Mouse (Mus musculus): ENCODE data around the gene Slc18a2. TPM values are rescaled to one million over a fixed set of nuclear protein-coding genes. Genes with fewer than 3 reads are reported as not detected.
A peak's percentile ranks its signal among the peaks of the same experiment; 100 is the strongest.

Gene Slc18a2
- polyA plus RNA-seq, 1 experiment from 2014 or later, result 4.6 TPM

DNA sequence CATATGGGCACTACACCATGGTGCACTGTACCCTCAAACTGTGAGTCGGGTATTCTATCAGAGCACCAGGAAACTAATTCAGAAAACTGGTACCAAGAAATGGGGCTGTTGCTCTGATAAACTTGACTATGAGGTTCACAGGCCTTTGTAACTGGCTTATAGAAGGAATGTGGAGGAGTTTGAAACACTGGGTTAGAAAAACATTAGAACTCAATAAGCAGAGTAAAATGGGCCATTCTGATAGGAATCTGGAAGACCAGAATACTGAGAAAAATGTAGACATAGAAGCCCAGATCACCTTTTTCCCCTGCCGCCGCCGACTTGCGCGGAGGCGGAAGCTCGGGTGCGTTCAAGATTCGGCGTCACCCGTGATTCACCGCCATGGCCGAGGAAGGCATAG lies 61.3 kb downstream of the Slc18a2 start, which contains the start of gene Rps12-ps3:
Gene Rps12-ps3 (plus strand): TSS at position 301 of the 400 bp plus-strand sequence.
- Histone ChIP-seq H3K9ac (ENCODE audit: low read length) (no peak within 1 kb of the TSS), H3K27me3 (ENCODE audit: control insufficient read depth, insufficient read depth, low read length) (no peaks in the 10 kb centered on the region), H3K9me3 (ENCODE audit: control insufficient read depth, low read length) (no peaks in the 10 kb centered on the region), H3K36me3 (ENCODE audit: control insufficient read depth, insufficient read depth, low read length) (no peaks in the 10 kb centered on the region), H3K27ac (replicated peaks) (no peak within 1 kb of the TSS), H3K4me3 (ENCODE audit: low read depth, low read length) (no peak within 1 kb of the TSS), H3K4me1 (replicated peaks; ENCODE audit: control insufficient read depth, insufficient read depth) (no peaks in the 10 kb centered on the region), H3K4me2 (replicated peaks; ENCODE audit: low read depth) (no peak within 1 kb of the TSS)
- 98% methylated on average over 9 of the region's 14 CpGs for WGBS
- ATAC-seq (ENCODE audit: low FRiP score, low TSS enrichment), result no peak
- TF ChIP-seq EP300 (optimal IDR thresholded peaks at IDR 0.05) (no peak), CTCF (IDR thresholded peaks at IDR 0.05; ENCODE audit: low read depth) (no peak)
- no peak for DNase-seq (ENCODE audit: low spot score)

DNA sequence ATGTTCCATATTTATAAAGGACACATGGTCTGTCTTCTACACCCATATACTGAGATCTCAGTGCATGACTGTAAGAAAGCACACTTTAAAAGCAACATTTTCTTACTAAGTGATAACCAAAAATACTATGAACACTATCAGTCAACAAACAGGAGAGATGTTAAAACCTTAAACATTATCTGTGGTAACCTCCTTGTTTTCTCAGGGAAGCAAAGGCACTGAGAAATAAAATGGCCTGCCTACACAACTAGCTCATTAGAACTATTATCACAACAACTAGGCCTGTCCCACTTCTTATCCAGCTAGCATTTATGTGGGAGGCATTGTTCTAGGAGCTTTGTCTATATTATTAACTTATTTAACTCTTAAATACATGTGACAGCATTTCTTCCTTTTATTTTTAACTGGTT lies 70.1 kb downstream of the Slc18a2 start:
- Histone ChIP-seq H3K4me1 (replicated peaks; ENCODE audit: control insufficient read depth, insufficient read depth) (no peaks in the 10 kb centered on the region), H3K9ac (ENCODE audit: low read length) (no peak overlapping the region), H3K27ac (replicated peaks) (no peak overlapping the region), H3K27me3 (ENCODE audit: control insufficient read depth, insufficient read depth, low read length) (no peaks in the 10 kb centered on the region), H3K36me3 (ENCODE audit: control insufficient read depth, insufficient read depth, low read length) (no peaks in the 10 kb centered on the region), H3K9me3 (ENCODE audit: control insufficient read depth, low read length) (no peaks in the 10 kb centered on the region), H3K4me2 (replicated peaks; ENCODE audit: low read depth) (no peak overlapping the region), H3K4me3 (ENCODE audit: low read depth, low read length) (no peak overlapping the region)
- DNase-seq (ENCODE audit: low spot score) (no peak), ATAC-seq (ENCODE audit: low FRiP score, low TSS enrichment) (no peak)
- TF ChIP-seq CTCF (IDR thresholded peaks at IDR 0.05; ENCODE audit: low read depth) (no peak), EP300 (optimal IDR thresholded peaks at IDR 0.05) (no peak)

DNA sequence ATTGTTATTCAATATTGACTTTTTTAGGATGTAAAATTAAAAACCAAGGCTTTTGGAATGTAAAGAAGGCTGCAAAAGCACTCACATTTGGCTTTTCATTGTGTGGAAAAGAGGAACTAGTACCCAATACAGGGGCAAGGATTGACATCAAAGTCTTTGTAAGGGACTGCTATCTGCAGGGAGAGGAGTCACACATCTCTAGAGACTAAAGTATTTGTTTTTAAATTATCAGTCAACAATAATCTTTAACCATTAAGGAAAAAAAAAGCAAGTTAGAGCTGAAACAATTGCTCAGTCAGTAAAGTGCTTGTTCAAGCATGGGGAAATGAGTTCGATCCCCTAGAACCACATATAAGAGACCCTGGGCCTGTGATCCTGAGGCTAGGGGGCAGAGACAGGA lies 76.0 kb downstream of the Slc18a2 start:
- Histone ChIP-seq H3K27me3 (ENCODE audit: control insufficient read depth, insufficient read depth, low read length) (no peaks in the 10 kb centered on the region), H3K36me3 (ENCODE audit: control insufficient read depth, insufficient read depth, low read length) (no peaks in the 10 kb centered on the region), H3K4me3 (ENCODE audit: low read depth, low read length) (no peak overlapping the region), H3K4me2 (replicated peaks; ENCODE audit: low read depth) (no peak overlapping the region), H3K27ac (replicated peaks) (no peak overlapping the region), H3K9ac (ENCODE audit: low read length) (no peak overlapping the region), H3K9me3 (ENCODE audit: control insufficient read depth, low read length) (no peaks in the 10 kb centered on the region), H3K4me1 (replicated peaks; ENCODE audit: control insufficient read depth, insufficient read depth) (no peaks in the 10 kb centered on the region)
- DNase-seq (ENCODE audit: low spot score) (no peak), ATAC-seq (ENCODE audit: low FRiP score, low TSS enrichment) (no peak)
- WGBS, result 100% methylated on average over 1 of the region's 1 CpGs
- no peak for TF ChIP-seq EP300 (optimal IDR thresholded peaks at IDR 0.05)
- no peak for TF ChIP-seq CTCF (IDR thresholded peaks at IDR 0.05; ENCODE audit: low read depth)

DNA sequence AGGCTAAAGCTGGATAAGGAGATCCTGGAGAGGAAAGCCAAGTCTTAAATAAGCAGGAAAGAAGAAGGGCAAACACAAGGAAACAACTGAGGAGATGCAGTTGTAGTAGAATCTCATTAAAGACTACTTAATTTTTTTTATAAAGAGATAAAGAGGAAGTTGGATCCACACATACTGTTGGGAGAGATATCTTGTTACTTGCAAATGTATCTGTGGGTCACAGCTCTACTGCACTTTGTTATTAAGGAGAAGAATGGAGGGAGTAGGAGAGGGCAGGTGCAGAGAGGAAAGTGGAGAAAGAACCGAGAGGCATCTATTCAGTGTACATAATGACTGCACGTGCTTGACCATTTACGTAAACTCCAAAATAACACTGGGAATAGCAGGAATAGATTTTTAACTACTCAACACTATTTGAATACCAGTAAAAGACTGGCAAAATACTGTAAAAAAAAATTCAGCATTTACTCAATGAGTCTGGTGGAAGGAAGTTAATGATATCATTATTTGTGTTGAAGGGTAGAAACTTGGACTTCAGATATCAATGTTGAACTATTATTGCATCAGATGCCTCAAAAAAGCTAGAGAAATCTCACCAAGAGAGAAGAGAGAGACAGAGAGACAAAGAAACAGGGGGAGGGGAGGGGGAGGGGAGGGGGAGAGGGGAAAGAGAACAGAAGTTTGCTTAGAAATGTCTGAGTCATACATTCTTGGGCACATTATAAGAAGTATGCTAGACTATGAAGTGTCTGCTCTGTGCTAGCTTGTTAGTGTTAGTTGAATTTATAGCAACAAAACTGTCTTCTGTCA lies 77.4 kb downstream of the Slc18a2 start:
- TF ChIP-seq CTCF (IDR thresholded peaks at IDR 0.05; ENCODE audit: low read depth) (no peak), EP300 (optimal IDR thresholded peaks at IDR 0.05) (no peak)
- Histone ChIP-seq H3K4me3 (ENCODE audit: low read depth, low read length) (no peak overlapping the region), H3K27ac (replicated peaks) (no peak overlapping the region), H3K4me1 (replicated peaks; ENCODE audit: control insufficient read depth, insufficient read depth) (no peaks in the 10 kb centered on the region), H3K9ac (ENCODE audit: low read length) (no peak overlapping the region), H3K27me3 (ENCODE audit: control insufficient read depth, insufficient read depth, low read length) (no peaks in the 10 kb centered on the region), H3K36me3 (ENCODE audit: control insufficient read depth, insufficient read depth, low read length) (no peaks in the 10 kb centered on the region), H3K9me3 (ENCODE audit: control insufficient read depth, low read length) (no peaks in the 10 kb centered on the region), H3K4me2 (replicated peaks; ENCODE audit: low read depth) (no peak overlapping the region)
- DNase-seq (ENCODE audit: low spot score) (no peak), ATAC-seq (ENCODE audit: low FRiP score, low TSS enrichment) (no peak)
- WGBS, result 82% methylated on average over 3 of the region's 3 CpGs

DNA sequence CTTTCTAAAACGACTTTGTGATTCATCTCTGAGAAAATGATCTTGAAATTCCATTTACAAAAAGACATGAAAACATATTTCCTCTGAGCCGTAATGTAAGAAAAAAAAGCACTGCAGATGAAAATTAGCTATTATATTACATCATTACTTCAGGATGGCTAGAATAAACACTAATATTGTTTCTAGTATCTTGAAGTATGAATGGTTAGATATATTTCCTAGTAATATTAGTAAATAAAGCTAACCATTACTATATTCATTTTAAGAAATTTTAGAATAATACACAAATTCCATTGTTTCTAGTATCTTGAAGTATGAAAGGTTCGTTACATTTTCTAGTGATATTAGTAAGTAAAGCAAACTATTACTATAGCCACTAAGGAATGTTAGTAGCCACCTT lies 79.2 kb downstream of the Slc18a2 start:
- Histone ChIP-seq H3K9ac (ENCODE audit: low read length) (no peak overlapping the region), H3K4me2 (replicated peaks; ENCODE audit: low read depth) (no peak overlapping the region), H3K36me3 (ENCODE audit: control insufficient read depth, insufficient read depth, low read length) (no peaks in the 10 kb centered on the region), H3K9me3 (ENCODE audit: control insufficient read depth, low read length) (no peaks in the 10 kb centered on the region), H3K27me3 (ENCODE audit: control insufficient read depth, insufficient read depth, low read length) (no peaks in the 10 kb centered on the region), H3K27ac (replicated peaks) (no peak overlapping the region), H3K4me1 (replicated peaks; ENCODE audit: control insufficient read depth, insufficient read depth) (no peaks in the 10 kb centered on the region; the same call in 1 of the 2 replicates), H3K4me3 (ENCODE audit: low read depth, low read length) (no peak overlapping the region)
- TF ChIP-seq CTCF (IDR thresholded peaks at IDR 0.05; ENCODE audit: low read depth) (no peak), EP300 (optimal IDR thresholded peaks at IDR 0.05) (no peak)
- 66% methylated on average over 3 of the region's 3 CpGs for WGBS
- ATAC-seq (ENCODE audit: low FRiP score, low TSS enrichment), result no peak
- DNase-seq (ENCODE audit: low spot score), result no peak

DNA sequence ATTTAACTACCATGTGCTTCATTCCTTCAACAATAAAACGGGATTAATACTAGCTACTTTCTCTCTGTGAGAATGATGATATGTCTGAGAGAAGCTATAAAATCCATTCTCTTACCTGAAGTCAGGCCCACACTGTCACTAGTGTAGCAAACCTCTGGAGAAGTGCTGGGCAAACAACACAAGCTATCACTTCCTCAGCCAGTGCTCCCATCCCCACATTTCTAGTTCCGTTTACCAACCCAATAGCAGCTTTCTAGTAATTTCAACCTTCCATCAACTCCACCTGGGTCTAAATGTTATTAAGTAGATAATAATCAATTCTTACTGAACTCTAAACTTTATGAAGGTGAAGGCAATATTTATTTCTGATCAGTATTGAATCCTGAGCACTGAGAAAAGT lies 82.3 kb downstream of the Slc18a2 start:
- Histone ChIP-seq H3K4me1 (replicated peaks; ENCODE audit: control insufficient read depth, insufficient read depth) (no peaks in the 10 kb centered on the region; the same call in 1 of the 2 replicates), H3K9me3 (ENCODE audit: control insufficient read depth, low read length) (no peaks in the 10 kb centered on the region), H3K4me2 (replicated peaks; ENCODE audit: low read depth) (peak overlapping the region; percentile 95), H3K27ac (replicated peaks) (no peak overlapping the region), H3K36me3 (ENCODE audit: control insufficient read depth, insufficient read depth, low read length) (no peaks in the 10 kb centered on the region), H3K9ac (ENCODE audit: low read length) (no peak overlapping the region), H3K27me3 (ENCODE audit: control insufficient read depth, insufficient read depth, low read length) (no peaks in the 10 kb centered on the region), H3K4me3 (ENCODE audit: low read depth, low read length) (0 out of 2 replicates have a peak overlapping the region, but pooled peaks have one; percentile 94)
- TF ChIP-seq EP300 (optimal IDR thresholded peaks at IDR 0.05), result no peak
- TF ChIP-seq CTCF (IDR thresholded peaks at IDR 0.05; ENCODE audit: low read depth), result no peak
- ATAC-seq (ENCODE audit: low FRiP score, low TSS enrichment) (no peak), DNase-seq (ENCODE audit: low spot score) (no peak)
- 45% methylated on average over 2 of the region's 2 CpGs for WGBS
